Mouse (Mus musculus) cortical plate, adult 2 months (tissue): ENCODE results near the gene Bcorl1.

Source experiments
- CTCF ChIP-seq: fragments of 200-500 bp; IDR thresholded peaks from 2 replicates; pipeline ENCODE4 v1.5.1; 2011; ENCODE audit warnings: mild to moderate bottlenecking, control low read depth, low read length; ENCODE audit not compliant: insufficient read depth; ENCODE audit errors: extremely low read depth
- POLR2A ChIP-seq: fragments of 200-500 bp; IDR thresholded peaks from 2 replicates; pipeline ENCODE4 v1.6.1; 2011; ENCODE audit warnings: mild to moderate bottlenecking, low read length, control low read depth; ENCODE audit not compliant: insufficient read depth; ENCODE audit errors: extremely low read depth

- TF ChIP-seq CTCF = no peak
- TF ChIP-seq POLR2A = no peak
Measured at GRCm38 (mm10) chrX:48452231-48452890, 111.2 kb downstream of the Bcorl1 start.
